Mouse (Mus musculus) E14TG2a.4 (cell line): ENCODE results near the gene Atf1.

Experiments used
- CTCF ChIP-seq: conservative IDR thresholded peaks from 2 replicates; pipeline ENCODE4 v1.5.1; 2014; ENCODE audit warnings: low read length
- NANOG ChIP-seq: IDR thresholded peaks from 2 replicates; pipeline ENCODE4 v1.6.1; 2014; ENCODE audit warnings: borderline replicate concordance, low read length, mixed read lengths

DNA sequence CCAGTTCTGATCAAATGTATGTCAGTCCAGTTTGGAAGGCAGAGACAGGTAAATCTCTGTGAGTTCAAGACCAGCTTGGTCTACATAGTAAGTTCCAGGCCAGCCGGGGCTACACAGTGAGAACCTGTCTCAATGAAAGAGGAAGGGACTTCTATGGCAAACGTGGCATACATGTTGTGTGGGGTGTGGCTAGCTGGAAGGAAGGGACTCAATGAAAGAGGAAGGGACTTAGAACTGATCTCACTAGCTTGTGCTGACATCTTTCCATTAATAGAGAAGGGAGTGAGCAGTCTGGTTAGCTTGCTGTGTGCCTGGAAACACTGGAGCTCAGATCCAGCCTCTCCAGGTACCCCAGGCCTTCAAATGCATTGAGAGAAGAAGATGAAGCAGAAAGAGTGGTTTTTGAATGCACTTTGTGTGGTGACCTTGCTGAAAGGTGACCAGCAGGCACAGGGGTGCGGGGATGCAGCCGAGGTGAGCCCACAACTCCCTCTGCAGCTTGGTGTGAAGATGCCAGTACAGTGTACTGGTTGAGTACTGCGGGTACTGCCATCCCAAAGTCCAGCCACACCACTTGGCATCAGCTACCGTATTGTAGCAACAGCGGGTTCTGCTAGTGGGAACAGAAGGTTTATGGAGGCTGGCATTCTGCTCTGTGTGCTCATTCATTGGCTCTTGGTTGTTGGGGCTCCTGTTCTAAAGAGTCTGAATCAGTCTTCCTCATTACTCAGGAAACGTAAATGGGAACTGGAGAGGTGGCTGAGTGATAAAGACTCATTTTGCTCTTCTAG, 40.5 kb upstream of the Atf1 start:
- TF ChIP-seq CTCF = no peak
- TF ChIP-seq NANOG = no peak
